Comparison of ENCODE assay signal across 14 mouse cellular contexts in genomic region chr7:79299548-79299947, GRCm38 (mm10). TPM values are rescaled to one million over a fixed set of nuclear protein-coding genes. Genes with fewer than 3 reads are reported as not detected.
DNase-seq lines count a peak whose midpoint lies in the region; ATAC-seq and TF ChIP-seq lines count a peak whose summit lies in the region.
"Had no signal": no experiment of that assay in that cellular context is flagged by ENCODE, and none has a peak within 500 bp of the region (broad histone marks: within the 10 kb centered on the region; RNA-seq: fewer than 3 reads in every experiment).

No protein-coding gene starts in this region.

- no peak overlapping the region for H3K4me2 ChIP-seq in forebrain, embryonic 13.5 days
- no peak overlapping the region for H3K4me2 ChIP-seq in forebrain, embryonic 11.5 days (ENCODE audit: low read depth, low read length, severe bottlenecking)
- H3K4me2 ChIP-seq in kidney, postnatal 0 days (ENCODE audit: low read length) = no peak overlapping the region
- no peak overlapping the region for H3K4me2 ChIP-seq in lung, postnatal 0 days (replicated peaks; ENCODE audit: low read depth, low read length)
- H3K4me2 ChIP-seq: embryonic facial prominence, embryonic 12.5 days had no signal

- H3K9me3 ChIP-seq in forebrain, embryonic 13.5 days (replicated peaks) = no peaks in the 10 kb centered on the region
- H3K9me3 ChIP-seq in forebrain, embryonic 11.5 days (ENCODE audit: control insufficient read depth, low read length) = no peaks in the 10 kb centered on the region
- H3K9me3 ChIP-seq in kidney, postnatal 0 days (replicated peaks; ENCODE audit: low read length) = no peaks in the 10 kb centered on the region
- H3K9me3 ChIP-seq in ES-Bruce4 (replicated peaks; ENCODE audit: control insufficient read depth, insufficient read depth, low read length, poor library complexity, severe bottlenecking) = no peaks in the 10 kb centered on the region
- no peaks in the 10 kb centered on the region for H3K9me3 ChIP-seq in lung, postnatal 0 days (ENCODE audit: low read length)
- H3K9me3 ChIP-seq: embryonic facial prominence, embryonic 12.5 days; G1E had no signal

- 88% methylated on average over 7 of the region's 7 CpGs for WGBS in forebrain, embryonic 13.5 days
- 89% methylated on average over 7 of the region's 7 CpGs for WGBS in forebrain, embryonic 11.5 days
- 59% methylated on average over 7 of the region's 7 CpGs for WGBS in kidney, postnatal 0 days
- WGBS in lung, postnatal 0 days = 31% methylated on average over 7 of the region's 7 CpGs

- no peak overlapping the region for H3K4me3 ChIP-seq in forebrain, embryonic 13.5 days
- no peak overlapping the region for H3K4me3 ChIP-seq in forebrain, embryonic 11.5 days (ENCODE audit: low read depth, low read length)
- no peak overlapping the region for H3K4me3 ChIP-seq in kidney, postnatal 0 days (replicated peaks; ENCODE audit: low read depth, low read length)
- H3K4me3 ChIP-seq in ES-Bruce4 (ENCODE audit: low read depth, low read length) = no peak overlapping the region
- H3K4me3 ChIP-seq in lung, postnatal 0 days (ENCODE audit: low read depth, low read length) = no peak overlapping the region
- H3K4me3 ChIP-seq: embryonic facial prominence, embryonic 12.5 days had no signal

- TF ChIP-seq POLR2A in ES-Bruce4 (IDR thresholded peaks at IDR 0.05; ENCODE audit: insufficient read depth, low read length) = no peak

- no peak for TF ChIP-seq EP300 in ES-Bruce4 (IDR thresholded peaks at IDR 0.05; ENCODE audit: insufficient read depth, low read depth, low read length)
- peak; percentile 98 for TF ChIP-seq EP300 in lung, postnatal 0 days (IDR thresholded peaks at IDR 0.05)

- H3K27ac ChIP-seq in forebrain, embryonic 13.5 days = peak overlapping the region; percentile 31; the same call in 1 of the 2 replicates
- H3K27ac ChIP-seq in forebrain, embryonic 11.5 days (ENCODE audit: low read depth, low read length) = no peak overlapping the region
- peak overlapping the region; percentile 72; the same call in 1 of the 2 replicates for H3K27ac ChIP-seq in kidney, postnatal 0 days
- H3K27ac ChIP-seq in ES-Bruce4 (ENCODE audit: insufficient read depth, low read length) = peak overlapping the region; percentile 55; the same call in 1 of the 2 replicates
- peak overlapping the region; percentile 89 for H3K27ac ChIP-seq in lung, postnatal 0 days (ENCODE audit: low read length)
- H3K27ac ChIP-seq: embryonic facial prominence, embryonic 12.5 days had no signal

- ATAC-seq in forebrain, embryonic 13.5 days = no peak
- ATAC-seq in forebrain, embryonic 11.5 days (replicated peaks; ENCODE audit: low FRiP score) = no peak
- no peak for ATAC-seq in kidney, postnatal 0 days (replicated peaks; ENCODE audit: low FRiP score, low read depth)
- peak; percentile 81 for ATAC-seq in lung, postnatal 0 days

- H3K36me3 ChIP-seq in forebrain, embryonic 13.5 days (ENCODE audit: poor library complexity, severe bottlenecking) = peaks cover 38% of the 10 kb centered on the region
- no peaks in the 10 kb centered on the region; the same call in 1 of the 2 replicates for H3K36me3 ChIP-seq in forebrain, embryonic 11.5 days (ENCODE audit: control insufficient read depth, insufficient read depth, low read length)
- peaks cover 13% of the 10 kb centered on the region; the same call in 1 of the 2 replicates for H3K36me3 ChIP-seq in kidney, postnatal 0 days (ENCODE audit: insufficient read depth, low read length)
- 0 out of 2 replicates have a peak, but pooled peaks cover 3% of the 10 kb centered on the region for H3K36me3 ChIP-seq in ES-Bruce4 (ENCODE audit: control insufficient read depth, insufficient read depth, low read length, poor library complexity, severe bottlenecking)
- no peaks in the 10 kb centered on the region for H3K36me3 ChIP-seq in lung, postnatal 0 days (ENCODE audit: insufficient read depth, low read length)

- H3K27me3 ChIP-seq in forebrain, embryonic 13.5 days = no peaks in the 10 kb centered on the region
- H3K27me3 ChIP-seq in forebrain, embryonic 11.5 days (ENCODE audit: control insufficient read depth, insufficient read depth, low read length) = no peaks in the 10 kb centered on the region
- H3K27me3 ChIP-seq in kidney, postnatal 0 days (ENCODE audit: insufficient read depth, low read length) = no peaks in the 10 kb centered on the region
- H3K27me3 ChIP-seq in ES-Bruce4 (ENCODE audit: control insufficient read depth, insufficient read depth, low read length, poor library complexity, severe bottlenecking) = no peaks in the 10 kb centered on the region
- no peaks in the 10 kb centered on the region for H3K27me3 ChIP-seq in lung, postnatal 0 days (replicated peaks; ENCODE audit: insufficient read depth, low read length)
- H3K27me3 ChIP-seq: embryonic facial prominence, embryonic 12.5 days had no signal

- peaks cover 31% of the 10 kb centered on the region for H3K4me1 ChIP-seq in forebrain, embryonic 13.5 days
- no peaks in the 10 kb centered on the region; the same call in 1 of the 2 replicates for H3K4me1 ChIP-seq in forebrain, embryonic 11.5 days (replicated peaks; ENCODE audit: control insufficient read depth, insufficient read depth, low read length)
- peaks cover 10% of the 10 kb centered on the region for H3K4me1 ChIP-seq in kidney, postnatal 0 days (replicated peaks; ENCODE audit: insufficient read depth, low read length)
- H3K4me1 ChIP-seq in ES-Bruce4 (ENCODE audit: control insufficient read depth, insufficient read depth, low read length) = peaks cover 6% of the 10 kb centered on the region
- H3K4me1 ChIP-seq in lung, postnatal 0 days (ENCODE audit: insufficient read depth, low read depth, low read length) = peaks cover 22% of the 10 kb centered on the region; the same call in 1 of the 2 replicates

- DNase-seq in forebrain, embryonic 11.5 days (ENCODE audit: low spot score) = no peak
- no peak for DNase-seq in kidney, postnatal 0 days (ENCODE audit: low spot score)
- no peak for DNase-seq in kidney, postnatal 25 days
- peak; percentile 87 for DNase-seq in lung, postnatal 0 days (ENCODE audit: low spot score)
- no peak for DNase-seq in cerebellum, adult 18-20 months
- no peak for DNase-seq in embryo, embryonic 10 days (ENCODE audit: low spot score)
- DNase-seq: cerebellum, postnatal 10 days; heart, adult 18-20 months; left cerebral cortex, postnatal 4 days; thymus, postnatal 25 days had no signal

- no peak overlapping the region for H3K9ac ChIP-seq in forebrain, embryonic 13.5 days
- no peak overlapping the region for H3K9ac ChIP-seq in forebrain, embryonic 11.5 days (ENCODE audit: low read length)
- no peak overlapping the region for H3K9ac ChIP-seq in kidney, postnatal 0 days (ENCODE audit: low read depth, low read length)
- no peak overlapping the region for H3K9ac ChIP-seq in ES-Bruce4 (ENCODE audit: low read depth, poor library complexity, severe bottlenecking)
- no peak overlapping the region for H3K9ac ChIP-seq in lung, postnatal 0 days (replicated peaks; ENCODE audit: low read depth)
- H3K9ac ChIP-seq: embryonic facial prominence, embryonic 12.5 days had no signal

- TF ChIP-seq CTCF in kidney, postnatal 0 days (IDR thresholded peaks at IDR 0.05; ENCODE audit: low read depth) = no peak
- TF ChIP-seq CTCF in ES-Bruce4 (IDR thresholded peaks at IDR 0.05; ENCODE audit: low read depth, low read length) = no peak
- no peak for TF ChIP-seq CTCF in lung, postnatal 0 days (IDR thresholded peaks at IDR 0.05)

RNA-seq across cellular contexts. Expression of gene Abhd2, which starts 26.5 kb away (rescaled TPM):
- 16.9 and 17.3 TPM in 2 replicates for polyA plus RNA-seq in forebrain, embryonic 13.5 days (2015; fragmentation: Nextera tagmentation; extraction: Ambion mirVana)
- 13.2 and 14.1 TPM in 2 replicates for polyA plus RNA-seq in forebrain, embryonic 11.5 days (2014; fragmentation: Nextera tagmentation; extraction: Ambion mirVana)
- 17.4 and 17.6 TPM in 2 replicates for polyA plus RNA-seq in kidney, postnatal 0 days (2015; fragmentation: Nextera tagmentation; extraction: Ambion mirVana)
- 37.4 and 38.6 TPM in 2 replicates for polyA plus RNA-seq in ES-Bruce4 (2011; ENCODE audit: insufficient read depth, insufficient read length, low read depth, missing spikeins)
- 22.8 and 25.2 TPM in 2 replicates for polyA plus RNA-seq in lung, postnatal 0 days (2015; fragmentation: Nextera tagmentation; extraction: Ambion mirVana)
